Mouse (Mus musculus) gastrocnemius, postnatal 25 days (tissue): ENCODE results near the gene Irs1. TPM values are rescaled to one million over a fixed set of nuclear protein-coding genes. Genes with fewer than 3 reads are reported as not detected.

Source experiments
- DNase-seq: peaks from one replicate; pipeline ENCODE4 v3.0.0; 2022
- total RNA-seq, 2 experiments: library from RNA; stranded (reverse); gene quantifications; 1 replicate in 1 of 2; 2 replicates in 1 of 2; pipeline ENCODE4 v1.2.3; 2021

The Irs1 gene
- total RNA-seq, 2 experiments from 2014 or later, result 55.0 to 69.2 TPM

DNA sequence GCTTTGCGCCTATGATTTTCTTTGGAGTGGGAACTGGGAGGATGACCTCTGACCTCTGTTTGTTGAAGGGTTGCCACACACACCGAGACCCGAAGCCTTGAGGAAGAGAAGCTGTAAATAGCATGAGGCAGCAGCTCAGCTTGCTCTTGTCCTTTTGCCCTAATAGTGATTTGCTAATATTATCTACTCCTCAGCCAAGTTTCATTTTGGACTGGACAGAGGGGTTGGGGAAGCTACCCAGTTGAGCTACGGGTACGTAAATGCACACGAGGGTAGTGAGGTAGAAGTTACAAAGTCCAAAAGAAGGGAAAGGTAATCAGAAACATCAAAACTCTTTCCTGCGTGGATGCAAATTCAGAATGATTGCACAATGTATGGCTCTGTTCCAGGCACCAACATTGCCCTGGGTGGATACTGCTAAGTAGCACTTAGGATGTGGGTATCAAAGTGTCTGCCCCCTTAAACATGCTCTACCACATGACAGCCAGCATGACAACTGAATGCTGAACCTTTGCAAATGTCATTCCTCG is 107.2 kb downstream of the Irs1 start:
- DNase-seq, result no peak

Other genes with a start within 250 kb of the Irs1 start
- gene Gm9747, start 58.3 kb downstream of the Irs1 start, total RNA-seq, result not detected
- gene Rhbdd1, start 25.0 kb upstream of the Irs1 start, total RNA-seq, result 1 to 10 TPM; 6.5 to 7.7 TPM